Mouse (Mus musculus): ENCODE data around the gene Wbp11. TPM values are rescaled to one million over a fixed set of nuclear protein-coding genes. Genes with fewer than 3 reads are reported as not detected.
A peak's percentile ranks its signal among the peaks of the same experiment; 100 is the strongest.

The Wbp11 gene
- polyA plus RNA-seq, 1 experiment from 2014 or later = 126 TPM

DNA sequence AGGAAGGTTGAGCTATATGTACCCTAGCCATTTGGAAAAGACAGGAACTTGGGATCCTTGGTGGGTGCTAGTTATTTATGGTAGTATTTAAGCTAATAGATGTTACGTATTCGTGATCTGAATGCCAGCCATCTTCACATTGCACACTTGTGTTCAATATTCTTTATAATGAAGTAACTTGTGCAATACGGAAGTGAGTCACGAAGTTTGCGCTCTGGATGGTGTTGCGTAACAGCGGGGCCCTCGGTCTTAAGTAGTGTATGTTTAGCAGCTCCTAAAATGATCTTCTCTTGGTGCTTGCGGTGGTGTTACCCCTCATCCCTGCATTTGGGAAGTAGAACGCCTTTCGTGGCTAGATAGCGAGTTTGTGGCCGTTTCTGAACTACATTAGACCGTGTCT, 19.0 kb downstream of the Wbp11 start:
- Histone ChIP-seq H3K9me3 (no peaks in the 10 kb centered on the region), H3K4me1 (peaks cover 22% of the 10 kb centered on the region), H3K27ac (replicated peaks) (no peak overlapping the region), H3K27me3 (0 out of 2 replicates have a peak, but pooled peaks cover 3% of the 10 kb centered on the region), H3K36me3 (peaks cover 20% of the 10 kb centered on the region), H3K4me3 (peak overlapping the region; percentile 92), H3K4me2 (replicated peaks) (peak overlapping the region; percentile 98), H3K9ac (replicated peaks) (peak overlapping the region; percentile 73)
- 39% methylated on average over 14 of the region's 14 CpGs for WGBS
- ATAC-seq (ENCODE audit: low FRiP score, low read depth) = no peak

DNA sequence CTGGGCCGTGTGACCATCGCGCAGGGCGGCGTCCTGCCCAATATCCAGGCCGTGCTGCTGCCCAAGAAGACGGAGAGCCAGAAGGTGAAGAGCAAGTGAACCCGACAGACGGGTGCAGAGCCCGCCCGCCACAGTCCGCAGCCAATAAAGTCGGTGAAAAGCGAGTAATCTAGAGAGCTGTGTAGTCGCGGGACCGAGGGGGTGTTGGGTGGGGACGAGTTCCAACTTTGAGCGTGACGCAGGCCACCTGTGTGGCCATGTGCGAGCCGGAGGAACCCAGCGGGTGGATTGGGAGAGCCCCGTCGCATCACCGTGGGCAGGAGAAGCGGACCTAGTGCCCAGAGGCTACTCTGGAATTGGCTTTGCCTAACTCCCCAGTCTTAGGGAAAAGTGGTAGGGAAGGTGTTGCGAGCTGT, 19.4 kb downstream of the Wbp11 start:
- peak overlapping the region; percentile 98 for H3K4me2 ChIP-seq (replicated peaks)
- H3K36me3 ChIP-seq = peaks cover 16% of the 10 kb centered on the region
- H3K9ac ChIP-seq (replicated peaks) = peak overlapping the region; percentile 73
- WGBS = under 1% methylated on average over 28 of the region's 28 CpGs
- H3K27ac ChIP-seq (replicated peaks) = peak overlapping the region; percentile 65; the same call in 1 of the 2 replicates
- 0 out of 2 replicates have a peak, but pooled peaks cover 3% of the 10 kb centered on the region for H3K27me3 ChIP-seq
- peak overlapping the region; percentile 92 for H3K4me3 ChIP-seq
- H3K4me1 ChIP-seq = peaks cover 23% of the 10 kb centered on the region
- H3K9me3 ChIP-seq = no peaks in the 10 kb centered on the region
- ATAC-seq (ENCODE audit: low FRiP score, low read depth) = peak; percentile 7

DNA sequence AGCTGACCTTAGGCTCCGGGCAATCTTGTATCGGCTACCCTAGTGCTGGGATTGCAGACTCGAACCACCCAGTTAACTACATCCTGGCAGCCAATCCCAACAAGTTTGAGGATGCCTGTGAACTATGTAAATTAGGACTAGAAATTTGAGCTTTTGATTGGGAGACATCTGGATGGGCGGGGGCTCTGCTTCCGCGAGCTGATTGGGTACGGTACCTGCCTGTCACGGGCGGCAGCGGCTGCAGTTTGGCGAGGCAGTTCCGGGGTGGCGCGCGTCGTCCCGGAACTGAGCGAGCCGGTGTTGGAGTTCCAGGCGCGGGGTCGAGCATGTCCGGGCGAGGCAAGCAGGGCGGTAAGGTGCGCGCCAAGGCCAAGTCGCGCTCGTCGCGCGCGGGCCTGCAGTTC, 20.0 kb downstream of the Wbp11 start, which contains the start of gene H2afj:
Gene H2afj (plus strand): TSS at position 231 of the 404 bp plus-strand sequence.
- peaks cover 29% of the 10 kb centered on the region for H3K4me1 ChIP-seq
- H3K27me3 ChIP-seq = 0 out of 2 replicates have a peak, but pooled peaks cover 3% of the 10 kb centered on the region
- under 1% methylated on average over 34 of the region's 34 CpGs for whole genome bisulfite sequencing
- peak within 1 kb of the TSS; percentile 70 for H3K27ac ChIP-seq (replicated peaks)
- peak; percentile 85 for ATAC-seq (ENCODE audit: low FRiP score, low read depth)
- H3K4me3 ChIP-seq = peak within 1 kb of the TSS; percentile 92
- H3K36me3 ChIP-seq = peaks cover 11% of the 10 kb centered on the region
- H3K4me2 ChIP-seq (replicated peaks) = peak within 1 kb of the TSS; percentile 98
- peak within 1 kb of the TSS; percentile 73 for H3K9ac ChIP-seq (replicated peaks)
- H3K9me3 ChIP-seq = no peaks in the 10 kb centered on the region

DNA sequence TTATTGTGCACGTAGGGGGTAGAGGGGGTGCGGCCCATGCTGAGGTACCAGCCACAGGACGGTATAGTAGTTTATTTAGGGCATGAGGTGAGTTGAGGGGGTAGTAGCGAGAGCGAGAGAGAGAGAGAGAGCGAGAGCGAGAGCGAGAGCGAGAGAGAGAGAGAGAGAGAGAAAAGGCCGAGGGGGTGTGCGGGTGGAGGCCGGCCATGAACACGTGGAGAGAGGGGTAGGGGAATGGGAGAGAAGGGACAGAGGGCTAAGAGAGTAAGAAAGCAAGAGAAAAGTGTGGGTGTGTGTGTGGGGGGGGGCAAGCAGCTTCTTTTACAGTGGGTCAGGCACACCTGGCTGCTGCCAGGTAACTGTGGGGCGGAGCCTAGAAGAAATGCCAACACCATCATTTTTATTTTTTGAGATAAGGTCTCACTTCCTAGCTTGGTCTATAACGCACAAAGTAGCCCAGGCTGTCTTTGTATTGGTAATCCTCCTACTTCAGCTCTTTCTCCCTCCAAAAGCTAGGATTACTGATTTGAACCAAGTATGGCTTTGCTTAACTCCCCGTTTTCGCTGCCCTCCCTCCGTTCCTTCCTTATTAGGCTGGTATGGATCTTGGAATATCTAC, 20.5 kb downstream of the Wbp11 start:
- H3K4me3 ChIP-seq = peak overlapping the region; percentile 92
- H3K9me3 ChIP-seq = no peaks in the 10 kb centered on the region
- peaks cover 7% of the 10 kb centered on the region for H3K36me3 ChIP-seq
- no peak; the same call in 1 of the 2 replicates for ATAC-seq (ENCODE audit: low FRiP score, low read depth)
- peak overlapping the region; percentile 98 for H3K4me2 ChIP-seq (replicated peaks)
- H3K9ac ChIP-seq (replicated peaks) = 0 out of 2 replicates have a peak overlapping the region, but pooled peaks have one; percentile 28
- WGBS = 38% methylated on average over 18 of the region's 18 CpGs
- 0 out of 2 replicates have a peak, but pooled peaks cover 3% of the 10 kb centered on the region for H3K27me3 ChIP-seq
- peak overlapping the region; percentile 70 for H3K27ac ChIP-seq (replicated peaks)
- peaks cover 32% of the 10 kb centered on the region for H3K4me1 ChIP-seq

DNA sequence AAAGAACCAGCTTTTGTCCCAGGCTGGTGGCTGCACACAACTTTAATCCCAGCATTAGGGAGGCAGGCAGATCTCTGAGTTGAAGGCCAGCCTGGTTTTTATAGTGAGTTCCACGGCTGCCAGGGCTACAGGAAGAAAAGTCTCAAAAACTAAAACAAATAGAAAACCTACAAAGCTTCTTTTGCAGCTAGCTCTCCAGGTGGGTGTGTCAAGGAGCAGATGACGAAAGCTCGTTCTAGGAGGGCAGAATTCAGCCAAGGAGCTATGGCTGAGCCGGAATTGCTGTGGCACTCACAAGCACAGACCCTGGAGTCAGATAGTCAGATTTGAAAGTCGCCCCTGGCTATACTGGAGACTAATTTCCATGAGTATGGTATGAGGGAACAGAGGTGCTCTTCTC, 21.2 kb downstream of the Wbp11 start:
- H3K27me3 ChIP-seq = 0 out of 2 replicates have a peak, but pooled peaks cover 3% of the 10 kb centered on the region
- peak overlapping the region; percentile 98 for H3K4me2 ChIP-seq (replicated peaks)
- ATAC-seq (ENCODE audit: low FRiP score, low read depth) = no peak
- 0 out of 2 replicates have a peak, but pooled peaks cover under 1% of the 10 kb centered on the region for H3K36me3 ChIP-seq
- H3K9ac ChIP-seq (replicated peaks) = no peak overlapping the region
- H3K4me1 ChIP-seq = peaks cover 32% of the 10 kb centered on the region
- H3K9me3 ChIP-seq = no peaks in the 10 kb centered on the region
- no peak overlapping the region for H3K27ac ChIP-seq (replicated peaks)
- H3K4me3 ChIP-seq = no peak overlapping the region
- WGBS = 63% methylated on average over 5 of the region's 5 CpGs

DNA sequence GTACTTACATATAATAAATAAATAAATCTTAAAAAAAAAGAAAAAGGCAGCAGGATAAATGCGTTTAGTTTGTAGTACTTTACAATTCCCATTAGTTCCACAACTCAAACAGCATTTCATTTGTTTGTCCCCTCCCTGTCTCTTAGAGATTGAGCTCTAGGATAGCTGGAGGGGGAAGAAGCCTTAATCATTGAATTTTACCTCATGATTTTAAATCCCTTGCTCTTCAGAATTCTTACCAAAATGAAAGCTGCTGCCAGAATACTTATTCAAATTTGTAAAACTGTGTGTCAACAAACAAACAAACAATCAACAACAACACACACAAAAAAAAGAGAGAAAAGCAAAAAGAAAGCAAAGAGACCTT, 22.6 kb downstream of the Wbp11 start:
- no peak overlapping the region for H3K27ac ChIP-seq (replicated peaks)
- H3K9me3 ChIP-seq = no peaks in the 10 kb centered on the region
- H3K4me3 ChIP-seq = no peak overlapping the region
- no peak for ATAC-seq (ENCODE audit: low FRiP score, low read depth)
- no peak overlapping the region for H3K4me2 ChIP-seq (replicated peaks)
- no peak overlapping the region for H3K9ac ChIP-seq (replicated peaks)
- 97% methylated on average over 1 of the region's 1 CpGs for WGBS
- no peaks in the 10 kb centered on the region for H3K36me3 ChIP-seq
- peaks cover 32% of the 10 kb centered on the region for H3K4me1 ChIP-seq
- 0 out of 2 replicates have a peak, but pooled peaks cover 3% of the 10 kb centered on the region for H3K27me3 ChIP-seq

DNA sequence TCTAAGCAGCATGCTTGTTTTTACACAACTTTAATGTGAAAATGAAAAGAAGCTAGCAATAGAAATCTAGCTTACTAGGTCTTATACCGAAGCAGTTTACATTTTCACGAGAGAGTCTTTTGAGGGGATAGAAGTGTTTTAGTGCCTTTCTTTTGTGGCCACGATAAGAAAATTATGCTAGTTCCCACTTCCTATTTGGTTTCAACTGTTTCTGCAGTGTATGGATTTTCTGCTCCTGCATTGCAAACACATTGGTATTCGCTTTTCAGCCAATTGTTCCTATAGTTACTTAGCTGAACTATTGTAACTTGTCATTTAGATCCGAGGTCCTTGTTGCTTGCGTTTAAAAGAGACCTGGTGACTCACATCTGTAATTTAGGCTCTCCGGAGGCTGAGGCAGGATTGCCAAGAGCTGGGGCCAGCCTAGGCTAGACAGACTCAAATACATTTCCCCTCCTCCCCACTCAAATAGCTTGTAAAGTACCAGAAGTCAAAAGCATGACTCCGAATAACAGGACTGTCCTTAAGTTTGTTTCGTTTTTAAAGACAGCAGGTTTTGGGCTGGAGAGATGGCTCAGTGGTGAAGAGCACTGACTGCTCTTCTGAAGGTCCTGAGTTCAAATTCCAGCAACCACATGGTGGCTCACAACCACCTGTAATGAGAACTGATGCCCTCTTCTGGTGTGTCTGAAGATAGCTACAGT, 23.2 kb downstream of the Wbp11 start:
- Histone ChIP-seq H3K27me3 (0 out of 2 replicates have a peak, but pooled peaks cover 3% of the 10 kb centered on the region), H3K9ac (replicated peaks) (peak overlapping the region; percentile 95), H3K9me3 (no peaks in the 10 kb centered on the region), H3K4me1 (peaks cover 32% of the 10 kb centered on the region), H3K4me2 (replicated peaks) (peak overlapping the region; percentile 78), H3K36me3 (no peaks in the 10 kb centered on the region), H3K27ac (replicated peaks) (peak overlapping the region; percentile 100), H3K4me3 (peak overlapping the region; percentile 73)
- WGBS = 40% methylated on average over 9 of the region's 9 CpGs
- ATAC-seq (ENCODE audit: low FRiP score, low read depth) = no peak

DNA sequence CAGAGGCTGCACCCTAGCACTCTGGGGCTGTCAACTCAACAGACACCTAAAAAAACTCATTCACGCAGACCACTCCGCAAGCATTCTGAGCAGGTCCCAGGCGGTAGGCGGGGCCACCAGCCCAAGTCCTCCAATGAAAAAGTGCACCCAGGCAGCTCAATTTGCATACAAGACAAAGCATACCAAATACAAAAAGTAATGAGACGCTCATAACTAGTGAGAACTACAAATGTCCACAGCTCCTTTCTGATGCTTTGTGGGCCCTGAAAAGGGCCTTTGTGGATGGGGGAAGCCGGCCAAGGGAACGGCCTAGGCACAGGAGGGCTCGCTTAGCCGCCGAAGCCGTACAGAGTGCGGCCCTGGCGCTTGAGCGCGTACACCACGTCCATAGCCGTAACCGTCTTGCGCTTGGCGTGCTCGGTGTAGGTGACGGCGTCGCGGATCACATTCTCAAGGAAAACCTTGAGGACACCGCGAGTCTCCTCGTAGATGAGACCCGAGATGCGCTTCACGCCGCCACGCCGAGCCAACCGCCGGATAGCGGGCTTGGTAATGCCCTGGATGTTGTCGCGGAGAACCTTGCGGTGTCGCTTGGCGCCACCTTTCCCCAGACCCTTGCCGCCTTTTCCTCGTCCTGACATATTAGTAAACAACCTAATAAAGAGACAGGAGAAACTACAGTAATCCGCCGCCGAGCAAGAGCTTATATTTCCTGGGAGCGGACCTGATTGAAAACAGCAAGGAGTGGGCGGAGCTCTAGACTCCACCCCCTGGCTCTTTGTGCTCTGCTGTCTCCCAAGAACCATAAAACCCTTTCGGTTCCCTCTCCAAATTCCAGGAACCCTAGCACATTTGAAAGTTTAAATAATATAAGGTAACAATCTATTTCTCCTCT, 24.0 kb downstream of the Wbp11 start, which contains the start of gene Hist4h4:
Gene Hist4h4 (minus strand): TSS at position 677 of the 895 bp plus-strand sequence.
- H3K4me2 ChIP-seq (replicated peaks) = peak within 1 kb of the TSS; percentile 78
- H3K9ac ChIP-seq (replicated peaks) = peak within 1 kb of the TSS; percentile 95
- H3K4me3 ChIP-seq = peak within 1 kb of the TSS; percentile 73
- no peaks in the 10 kb centered on the region for H3K9me3 ChIP-seq
- WGBS = under 1% methylated on average over 50 of the region's 50 CpGs
- H3K36me3 ChIP-seq = no peaks in the 10 kb centered on the region
- ATAC-seq (ENCODE audit: low FRiP score, low read depth) = peak; percentile 74
- peaks cover 25% of the 10 kb centered on the region for H3K4me1 ChIP-seq
- H3K27ac ChIP-seq (replicated peaks) = peak within 1 kb of the TSS; percentile 100
- 0 out of 2 replicates have a peak, but pooled peaks cover 3% of the 10 kb centered on the region for H3K27me3 ChIP-seq

DNA sequence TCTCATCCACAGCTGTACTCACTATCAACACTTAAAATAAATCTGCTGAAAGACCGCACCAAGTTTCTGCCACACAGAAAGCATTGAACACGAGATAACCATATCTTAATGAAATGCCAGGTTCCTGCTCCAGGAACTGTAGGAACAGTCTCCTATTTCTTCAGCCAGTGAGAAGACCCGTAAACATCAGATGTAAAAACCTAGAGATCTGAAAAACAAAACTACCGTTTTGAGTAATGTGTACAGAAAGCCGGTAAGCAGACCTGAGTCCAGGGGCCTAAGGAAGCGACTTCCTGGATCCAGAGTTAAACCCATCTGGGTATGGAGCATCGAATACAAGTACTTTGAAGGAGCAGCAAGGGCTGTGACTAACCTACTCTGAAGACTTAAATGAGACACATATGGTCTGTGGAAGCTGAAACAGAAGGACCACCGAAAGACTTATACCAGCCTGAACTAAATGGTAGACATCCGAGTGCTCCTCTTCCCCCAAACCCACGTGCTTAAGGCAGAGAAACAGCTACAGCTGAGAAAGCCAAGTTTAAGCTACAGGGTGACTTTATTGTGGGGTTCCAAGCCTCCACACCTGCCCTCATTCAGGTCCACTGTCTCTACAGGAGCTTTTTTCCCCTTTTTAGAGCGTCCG, 24.8 kb downstream of the Wbp11 start:
- Histone ChIP-seq H3K27me3 (0 out of 2 replicates have a peak, but pooled peaks cover 3% of the 10 kb centered on the region), H3K4me1 (peaks cover 20% of the 10 kb centered on the region), H3K9ac (replicated peaks) (peak overlapping the region; percentile 95), H3K27ac (replicated peaks) (peak overlapping the region; percentile 100), H3K4me3 (peak overlapping the region; percentile 73), H3K9me3 (no peaks in the 10 kb centered on the region), H3K36me3 (no peaks in the 10 kb centered on the region), H3K4me2 (replicated peaks) (peak overlapping the region; percentile 78)
- 26% methylated on average over 12 of the region's 12 CpGs for WGBS
- no peak; the same call in 1 of the 2 replicates for ATAC-seq (ENCODE audit: low FRiP score, low read depth)

DNA sequence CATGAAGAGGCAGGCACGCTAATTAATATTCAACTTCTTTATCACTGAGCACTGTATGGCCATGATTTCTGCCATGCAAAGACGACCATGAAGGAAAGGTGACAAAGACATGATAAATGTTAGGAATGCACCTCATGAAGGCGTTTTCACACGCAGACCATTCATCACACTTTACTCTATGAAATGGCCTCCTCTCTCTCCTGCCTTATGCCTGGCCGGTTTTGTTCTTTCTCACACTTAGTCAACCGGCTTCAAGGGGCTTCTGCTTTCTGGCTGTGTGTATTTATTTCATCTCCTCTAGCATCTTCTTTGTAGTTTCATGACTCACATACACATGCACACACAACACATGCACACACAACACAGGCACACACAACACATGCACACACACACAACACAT, 26.8 kb downstream of the Wbp11 start:
- ATAC-seq (ENCODE audit: low FRiP score, low read depth) = no peak
- Histone ChIP-seq H3K4me2 (replicated peaks) (no peak overlapping the region), H3K27me3 (no peaks in the 10 kb centered on the region), H3K9ac (replicated peaks) (no peak overlapping the region), H3K27ac (replicated peaks) (no peak overlapping the region), H3K36me3 (no peaks in the 10 kb centered on the region), H3K4me3 (no peak overlapping the region), H3K9me3 (no peaks in the 10 kb centered on the region), H3K4me1 (peaks cover 16% of the 10 kb centered on the region)
- WGBS = 92% methylated on average over 6 of the region's 6 CpGs

DNA sequence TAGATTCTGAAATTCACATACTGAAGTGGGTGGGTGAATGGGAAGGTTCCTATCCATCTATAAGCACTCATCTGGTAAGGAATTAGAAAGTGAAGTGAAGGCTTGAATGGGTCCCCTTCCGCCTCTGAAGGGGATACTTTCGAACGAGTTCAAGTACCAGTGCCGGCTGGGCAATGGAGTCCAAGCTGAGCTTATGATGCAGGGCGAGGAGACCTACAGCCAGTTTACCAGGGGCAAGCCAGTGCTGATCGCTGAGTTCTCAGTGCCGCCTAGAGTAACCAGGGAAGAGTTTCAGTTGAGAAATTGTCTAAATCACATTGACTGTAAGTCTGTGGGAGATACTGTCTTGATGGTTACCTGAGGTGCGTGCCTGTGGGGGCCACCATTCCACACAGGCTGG, 27.3 kb downstream of the Wbp11 start:
- Histone ChIP-seq H3K4me3 (no peak overlapping the region), H3K27me3 (no peaks in the 10 kb centered on the region), H3K27ac (replicated peaks) (no peak overlapping the region), H3K4me2 (replicated peaks) (no peak overlapping the region), H3K4me1 (peaks cover 16% of the 10 kb centered on the region), H3K36me3 (no peaks in the 10 kb centered on the region), H3K9me3 (no peaks in the 10 kb centered on the region), H3K9ac (replicated peaks) (no peak overlapping the region)
- no peak for ATAC-seq (ENCODE audit: low FRiP score, low read depth)
- 93% methylated on average over 8 of the region's 8 CpGs for WGBS

Data from midbrain, embryonic 12.5 days (tissue).